Mouse (Mus musculus): ENCODE measurements at regions not wholly inside any gene's neighbourhood (a gene's known extent, or its start where the extent isn't known, plus 50 kb on each side); places are given as distances from the start of the nearest gene placed in this dataset.

DNA sequence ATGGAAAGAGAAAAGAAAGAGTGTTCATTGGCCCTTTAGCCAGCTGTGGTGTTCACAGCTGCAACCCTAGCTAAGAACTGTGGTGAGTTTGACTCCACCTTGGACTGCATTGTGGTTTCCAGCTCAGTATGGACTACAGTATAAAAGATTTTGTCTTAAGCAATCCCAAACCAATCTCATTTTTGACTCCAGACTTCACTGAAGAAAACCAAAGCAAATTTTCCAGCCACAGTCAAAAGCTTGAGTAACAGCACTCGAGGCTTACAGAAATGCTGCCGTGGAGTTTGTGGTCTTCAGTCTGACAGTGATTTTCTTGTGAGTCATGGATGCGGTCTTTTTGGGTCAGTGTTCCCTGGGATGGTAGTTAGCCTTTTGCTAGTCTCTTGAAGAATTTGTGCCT is 249.4 kb upstream of the Ppp2r3a start:
- H3K27me3 ChIP-seq (ENCODE audit: insufficient read depth, low read length): no peaks in the 10 kb centered on the region
- H3K36me3 ChIP-seq (ENCODE audit: insufficient read depth, low read length): no peaks in the 10 kb centered on the region
- no peak overlapping the region for H3K4me2 ChIP-seq (ENCODE audit: low read depth, low read length, poor library complexity, severe bottlenecking)
- no peak for TF ChIP-seq CTCF (IDR thresholded peaks at IDR 0.05)
- no peak overlapping the region for H3K9ac ChIP-seq (replicated peaks; ENCODE audit: low read length, poor library complexity, severe bottlenecking)
- no peaks in the 10 kb centered on the region for H3K9me3 ChIP-seq (ENCODE audit: low read length)
- 88% methylated on average over 3 of the region's 3 CpGs for WGBS
- no peak overlapping the region for H3K27ac ChIP-seq (ENCODE audit: low read depth, low read length)
- no peak for DNase-seq (ENCODE audit: low spot score)
- H3K4me3 ChIP-seq (ENCODE audit: low read depth, low read length): no peak overlapping the region
- ATAC-seq (ENCODE audit: low FRiP score): no peak
- no peaks in the 10 kb centered on the region for H3K4me1 ChIP-seq (ENCODE audit: insufficient read depth, low read length)

DNA sequence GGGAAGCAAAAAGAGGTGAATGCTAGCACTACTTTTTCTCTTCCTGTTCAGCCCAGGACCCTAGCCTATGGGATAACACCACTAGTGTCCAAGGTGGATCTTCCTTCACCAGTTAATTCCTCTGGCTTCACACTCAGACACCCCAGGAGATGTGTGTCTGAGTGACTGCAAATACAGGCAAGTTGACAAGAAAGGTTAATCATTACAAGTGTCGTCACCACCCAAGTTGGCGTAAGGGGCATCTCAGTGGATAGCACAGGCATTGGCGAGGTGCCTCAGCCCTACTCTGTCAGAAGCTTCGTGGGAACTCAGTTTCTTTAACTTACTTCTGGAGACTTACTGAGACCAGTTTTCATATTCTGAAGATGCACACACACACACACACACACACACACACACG is 247.1 kb upstream of the Ppp2r3a start:
- no peak overlapping the region for H3K9ac ChIP-seq (replicated peaks; ENCODE audit: low read length, poor library complexity, severe bottlenecking)
- no peak for TF ChIP-seq CTCF (IDR thresholded peaks at IDR 0.05)
- H3K4me2 ChIP-seq (ENCODE audit: low read depth, low read length, poor library complexity, severe bottlenecking): no peak overlapping the region
- H3K4me3 ChIP-seq (ENCODE audit: low read depth, low read length): no peak overlapping the region
- DNase-seq (ENCODE audit: low spot score): no peak
- no peaks in the 10 kb centered on the region for H3K27me3 ChIP-seq (ENCODE audit: insufficient read depth, low read length)
- WGBS: 91% methylated on average over 5 of the region's 5 CpGs
- no peaks in the 10 kb centered on the region for H3K9me3 ChIP-seq (ENCODE audit: low read length)
- H3K27ac ChIP-seq (ENCODE audit: low read depth, low read length): no peak overlapping the region
- no peaks in the 10 kb centered on the region for H3K36me3 ChIP-seq (ENCODE audit: insufficient read depth, low read length)
- no peaks in the 10 kb centered on the region for H3K4me1 ChIP-seq (ENCODE audit: insufficient read depth, low read length)
- no peak for ATAC-seq (ENCODE audit: low FRiP score)

DNA sequence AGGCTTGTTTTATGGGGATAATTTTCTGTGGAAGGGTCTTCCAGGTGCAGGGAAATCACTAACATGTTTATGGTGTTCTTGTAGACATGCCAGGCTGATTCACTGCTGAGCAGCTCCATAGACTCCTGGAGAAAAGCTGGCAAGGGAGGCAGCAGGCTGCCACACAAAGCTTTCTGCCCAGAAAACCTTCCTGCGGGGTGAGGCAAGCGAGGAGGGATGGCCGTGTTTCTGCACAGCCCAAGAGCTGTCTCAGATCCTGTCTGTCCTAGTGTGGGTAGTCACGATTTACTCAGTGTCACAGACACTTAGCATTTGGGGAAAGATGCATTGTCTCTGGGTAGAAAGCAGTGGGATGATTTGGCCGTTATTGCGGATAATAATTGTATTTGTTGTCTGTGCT is 244.2 kb upstream of the Ppp2r3a start:
- Histone ChIP-seq H3K9ac (replicated peaks; ENCODE audit: low read length, poor library complexity, severe bottlenecking) (no peak overlapping the region), H3K27me3 (ENCODE audit: insufficient read depth, low read length) (no peaks in the 10 kb centered on the region), H3K27ac (ENCODE audit: low read depth, low read length) (peak overlapping the region; percentile 65), H3K36me3 (ENCODE audit: insufficient read depth, low read length) (no peaks in the 10 kb centered on the region), H3K4me3 (ENCODE audit: low read depth, low read length) (no peak overlapping the region), H3K4me2 (ENCODE audit: low read depth, low read length, poor library complexity, severe bottlenecking) (no peak overlapping the region; the same call in 1 of the 2 replicates), H3K9me3 (ENCODE audit: low read length) (no peaks in the 10 kb centered on the region), H3K4me1 (ENCODE audit: insufficient read depth, low read length) (no peaks in the 10 kb centered on the region)
- peak; percentile 35 for DNase-seq (ENCODE audit: low spot score)
- no peak for ATAC-seq (ENCODE audit: low FRiP score)
- TF ChIP-seq CTCF (IDR thresholded peaks at IDR 0.05): no peak
- 38% methylated on average over 6 of the region's 6 CpGs for WGBS

DNA sequence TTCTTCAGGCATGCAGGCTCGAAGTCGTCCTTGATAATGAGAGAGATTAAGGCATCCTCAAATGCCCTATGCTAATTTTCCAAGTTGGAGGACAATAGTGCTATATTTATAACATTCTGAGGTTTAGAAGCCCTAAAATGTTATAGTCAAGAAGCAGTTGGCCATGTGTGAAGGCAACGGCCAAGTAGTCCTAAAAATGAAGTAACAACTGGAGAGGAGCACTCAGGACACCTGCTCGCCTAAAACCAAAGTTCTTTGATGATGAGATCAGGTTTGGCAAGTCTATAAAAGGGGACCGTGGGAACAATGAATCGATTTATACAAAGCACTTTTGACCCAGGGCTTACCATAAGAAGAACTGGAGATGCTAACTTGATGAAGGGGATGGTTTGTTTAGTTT is 237.4 kb upstream of the Ppp2r3a start:
- H3K4me3 ChIP-seq (ENCODE audit: low read depth, low read length): no peak overlapping the region
- DNase-seq (ENCODE audit: low spot score) (no peak), ATAC-seq (ENCODE audit: low FRiP score) (no peak)
- WGBS: 67% methylated on average over 6 of the region's 6 CpGs
- TF ChIP-seq CTCF (IDR thresholded peaks at IDR 0.05): no peak
- H3K27ac ChIP-seq (ENCODE audit: low read depth, low read length): no peak overlapping the region
- no peaks in the 10 kb centered on the region for H3K4me1 ChIP-seq (ENCODE audit: insufficient read depth, low read length)
- no peak overlapping the region for H3K4me2 ChIP-seq (ENCODE audit: low read depth, low read length, poor library complexity, severe bottlenecking)
- no peaks in the 10 kb centered on the region for H3K27me3 ChIP-seq (ENCODE audit: insufficient read depth, low read length)
- H3K36me3 ChIP-seq (ENCODE audit: insufficient read depth, low read length): no peaks in the 10 kb centered on the region
- H3K9ac ChIP-seq (replicated peaks; ENCODE audit: low read length, poor library complexity, severe bottlenecking): no peak overlapping the region
- no peaks in the 10 kb centered on the region for H3K9me3 ChIP-seq (ENCODE audit: low read length)

DNA sequence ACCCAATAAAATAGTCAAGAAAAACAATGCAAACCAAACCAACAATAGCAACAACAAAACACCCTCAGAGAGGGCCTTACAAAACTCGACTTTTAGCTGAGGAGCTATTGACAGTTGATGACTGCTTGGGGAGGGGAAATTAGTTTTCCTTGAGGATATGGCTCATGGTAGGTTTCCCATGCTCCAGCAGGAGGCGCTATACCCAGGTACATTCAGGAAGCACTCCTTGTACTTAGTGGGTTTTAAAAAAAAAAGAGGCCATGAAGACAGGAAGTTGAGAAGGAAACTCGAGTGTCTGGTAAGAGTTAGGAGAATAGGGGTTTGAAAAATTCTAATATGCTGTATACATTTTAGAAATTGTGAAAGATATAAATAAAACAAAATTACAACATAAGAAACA is 224.6 kb upstream of the Ppp2r3a start:
- Histone ChIP-seq H3K4me1 (ENCODE audit: insufficient read depth, low read length) (peaks cover 14% of the 10 kb centered on the region), H3K9ac (replicated peaks; ENCODE audit: low read length, poor library complexity, severe bottlenecking) (no peak overlapping the region), H3K27ac (ENCODE audit: low read depth, low read length) (no peak overlapping the region), H3K9me3 (ENCODE audit: low read length) (no peaks in the 10 kb centered on the region), H3K4me2 (ENCODE audit: low read depth, low read length, poor library complexity, severe bottlenecking) (no peak overlapping the region), H3K36me3 (ENCODE audit: insufficient read depth, low read length) (no peaks in the 10 kb centered on the region), H3K4me3 (ENCODE audit: low read depth, low read length) (no peak overlapping the region), H3K27me3 (ENCODE audit: insufficient read depth, low read length) (no peaks in the 10 kb centered on the region)
- WGBS: 73% methylated on average over 3 of the region's 3 CpGs
- TF ChIP-seq CTCF (IDR thresholded peaks at IDR 0.05): no peak; the same call in 1 of the 2 replicates
- ATAC-seq (ENCODE audit: low FRiP score) (no peak), DNase-seq (ENCODE audit: low spot score) (no peak)

DNA sequence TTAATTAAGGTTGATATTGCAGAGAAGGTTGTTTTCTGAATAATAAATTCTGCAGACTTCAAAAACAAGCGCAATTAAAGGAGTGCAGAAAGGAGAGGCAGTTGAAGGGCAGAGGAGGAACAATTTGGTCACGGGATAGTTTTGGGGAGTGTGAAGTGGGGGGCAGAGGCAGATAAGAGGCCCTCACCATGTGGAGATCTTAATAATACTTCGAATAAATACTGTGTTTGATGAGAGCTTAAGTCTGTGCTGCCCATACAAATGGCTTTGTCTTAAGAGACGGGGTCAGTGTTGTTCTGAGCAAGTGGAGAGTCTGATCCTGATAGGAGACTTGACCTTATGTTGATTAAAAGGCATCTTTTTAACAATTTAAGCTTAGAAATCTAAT is 221.5 kb upstream of the Ppp2r3a start:
- no peak overlapping the region for H3K9ac ChIP-seq (replicated peaks; ENCODE audit: low read length, poor library complexity, severe bottlenecking)

More for the DNA sequence above, 221.5 kb upstream of the Ppp2r3a start:
- no peak for ATAC-seq (ENCODE audit: low FRiP score)
- DNase-seq (ENCODE audit: low spot score): no peak
- no peak for TF ChIP-seq CTCF (IDR thresholded peaks at IDR 0.05)
- peaks cover 14% of the 10 kb centered on the region for H3K4me1 ChIP-seq (ENCODE audit: insufficient read depth, low read length)
- H3K9me3 ChIP-seq (ENCODE audit: low read length): no peaks in the 10 kb centered on the region
- 34% methylated on average over 4 of the region's 4 CpGs for WGBS
- H3K27me3 ChIP-seq (ENCODE audit: insufficient read depth, low read length): no peaks in the 10 kb centered on the region
- peak overlapping the region; percentile 64 for H3K27ac ChIP-seq (ENCODE audit: low read depth, low read length)
- no peak overlapping the region for H3K4me2 ChIP-seq (ENCODE audit: low read depth, low read length, poor library complexity, severe bottlenecking)
- no peaks in the 10 kb centered on the region for H3K36me3 ChIP-seq (ENCODE audit: insufficient read depth, low read length)
- H3K4me3 ChIP-seq (ENCODE audit: low read depth, low read length): no peak overlapping the region

Measured in midbrain, postnatal 0 days (tissue).